Mouse (Mus musculus): ENCODE results near the gene Asb4.
"Not testable (repeated sequence)": the region's sequence is repeated elsewhere in the genome, so short reads cannot be mapped to it uniquely, and the experiment has no call there.

The Asb4 gene

DNA sequence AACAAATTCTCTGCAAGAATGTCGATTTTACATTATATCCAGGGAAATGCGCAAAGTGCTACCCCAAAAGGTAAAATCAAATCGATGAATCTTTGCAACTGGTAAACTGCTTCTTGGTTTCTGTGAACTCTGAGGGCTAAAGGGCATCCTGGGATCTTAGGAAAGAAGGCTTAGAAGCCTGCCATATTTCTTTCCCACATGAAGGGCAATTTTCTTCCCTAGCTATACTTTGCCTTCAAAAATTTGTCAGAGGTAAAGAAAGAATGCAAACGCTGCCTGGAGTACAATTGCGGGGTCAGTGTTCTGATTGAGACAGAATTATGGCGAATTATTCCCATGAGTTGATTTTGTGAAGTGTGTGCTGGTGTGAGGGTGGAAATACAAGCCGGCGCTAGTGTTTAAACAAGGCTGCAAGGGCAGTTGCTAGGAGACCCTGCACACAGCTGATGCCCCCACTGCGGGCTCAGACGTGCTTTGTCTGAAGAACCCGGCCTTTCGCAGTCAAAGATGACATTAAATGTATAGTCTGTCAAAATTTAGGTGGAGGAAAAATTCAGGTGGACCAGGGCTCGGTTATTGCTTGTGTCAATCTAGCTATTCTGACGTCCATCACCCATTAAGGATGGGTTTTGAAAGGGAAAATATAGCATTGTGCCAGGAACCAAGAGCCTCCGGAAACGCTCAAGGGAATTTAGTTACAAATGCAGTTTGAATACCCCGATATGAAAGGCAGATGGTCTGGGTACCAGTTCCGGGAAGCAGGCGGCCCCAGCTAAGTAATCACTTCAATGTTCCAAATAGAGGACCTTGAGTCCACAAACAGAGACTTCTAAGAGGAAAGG lies at the start of gene Asb4:
TSS of gene Asb4 (plus strand) at position 51 of the 842 bp plus-strand sequence.
- no peak for DNase-seq (ENCODE audit: low read depth, low spot score)

DNA sequence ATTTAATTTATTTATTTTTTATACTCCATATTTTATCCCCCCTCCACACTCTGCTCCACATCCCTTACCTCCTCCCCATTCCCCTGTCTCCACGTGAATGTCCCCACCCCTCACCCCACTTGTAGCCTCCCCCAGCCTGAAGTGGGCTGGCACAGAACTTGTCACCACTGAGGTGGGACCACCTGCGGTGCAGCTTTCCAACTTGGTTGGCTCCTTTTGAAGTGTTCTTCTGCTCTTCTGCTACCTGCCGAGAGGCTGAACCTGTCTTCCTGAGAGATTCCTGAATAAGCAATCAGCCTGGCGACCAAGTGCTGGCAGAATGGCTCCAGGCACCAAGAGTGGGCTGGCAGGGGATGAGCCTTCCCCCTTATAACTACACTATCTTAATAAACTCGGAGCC lies 49.2 kb upstream of the Asb4 start:
- no peak for DNase-seq (ENCODE audit: low read depth, low spot score)

- DNase-seq (ENCODE audit: low read depth, low spot score) = not testable (repeated sequence)
Observed at GRCm38 (mm10) chr6:5336016-5336415, 47.2 kb upstream of the Asb4 start.

GRCm38 (mm10) chr6:5338781-5339180 lies 44.4 kb upstream of the Asb4 start:
- not testable (repeated sequence) for DNase-seq (ENCODE audit: low read depth, low spot score)

DNA sequence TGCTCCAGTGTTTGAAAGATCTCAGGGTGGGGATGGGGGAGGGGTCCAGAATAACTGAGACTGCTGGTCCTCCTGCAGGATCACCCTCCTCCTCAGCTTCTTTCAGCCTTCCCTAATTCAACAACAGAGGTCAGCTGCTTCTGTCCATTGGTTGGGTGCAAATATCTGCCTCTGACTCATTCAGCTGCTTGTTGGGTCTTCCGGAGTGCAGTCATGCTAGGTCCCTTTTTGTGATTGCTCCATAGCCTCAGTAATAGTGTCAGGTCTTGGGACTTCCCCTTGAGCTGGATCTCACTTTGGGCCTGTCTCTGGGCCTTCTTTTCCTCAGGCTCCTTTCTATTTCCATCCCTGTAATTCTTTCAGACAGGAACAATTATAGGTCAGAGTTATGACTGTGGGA lies 43.9 kb upstream of the Asb4 start:
- DNase-seq (ENCODE audit: low read depth, low spot score) = not testable (repeated sequence)

GRCm38 (mm10) chr6:5344255-5344654 lies 38.9 kb upstream of the Asb4 start:
- DNase-seq (ENCODE audit: low read depth, low spot score) = no peak

DNA sequence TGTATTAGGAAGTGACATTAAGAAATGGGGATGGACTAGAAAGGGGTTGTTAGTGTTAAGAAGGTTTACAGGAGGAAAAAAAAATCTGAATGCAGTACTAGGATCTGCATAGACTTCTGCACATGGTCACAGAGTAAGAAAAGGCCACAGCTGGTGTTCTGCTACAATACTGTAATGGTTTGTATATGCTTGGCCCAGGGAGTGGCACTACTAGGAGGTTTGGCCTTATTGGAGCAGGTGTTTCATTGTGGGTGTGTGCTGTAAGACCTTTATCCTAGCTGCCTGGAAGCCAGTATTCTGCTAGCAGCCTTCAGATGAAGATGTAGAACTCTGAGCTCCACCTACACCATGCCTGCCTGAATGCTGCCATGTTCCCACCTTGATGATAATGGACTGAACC lies 25.3 kb upstream of the Asb4 start:
- no peak for DNase-seq (ENCODE audit: low read depth, low spot score)

DNA sequence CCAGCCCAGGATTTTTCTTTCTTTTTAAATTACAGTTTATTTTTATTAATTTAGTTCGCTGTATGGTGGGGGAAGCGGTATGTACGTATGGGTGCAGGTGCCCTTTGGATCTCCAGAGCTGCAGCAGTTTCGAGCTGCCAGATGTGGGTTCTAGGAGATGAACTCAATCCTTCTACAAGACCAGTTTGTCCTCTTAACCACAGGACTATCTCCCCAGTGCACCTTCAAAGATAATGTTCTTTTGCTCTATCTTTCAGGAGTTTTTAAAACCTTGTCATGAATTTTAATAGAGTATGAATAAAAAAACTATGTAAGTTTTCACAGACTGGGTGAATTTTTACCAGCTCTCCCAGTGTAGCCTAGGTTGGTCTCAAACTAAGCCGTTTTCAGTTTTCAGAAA lies 22.8 kb upstream of the Asb4 start:
- DNase-seq (ENCODE audit: low read depth, low spot score) = no peak

GRCm38 (mm10) chr6:5361987-5362386 lies 21.2 kb upstream of the Asb4 start:
- no peak for DNase-seq (ENCODE audit: low read depth, low spot score)

DNA sequence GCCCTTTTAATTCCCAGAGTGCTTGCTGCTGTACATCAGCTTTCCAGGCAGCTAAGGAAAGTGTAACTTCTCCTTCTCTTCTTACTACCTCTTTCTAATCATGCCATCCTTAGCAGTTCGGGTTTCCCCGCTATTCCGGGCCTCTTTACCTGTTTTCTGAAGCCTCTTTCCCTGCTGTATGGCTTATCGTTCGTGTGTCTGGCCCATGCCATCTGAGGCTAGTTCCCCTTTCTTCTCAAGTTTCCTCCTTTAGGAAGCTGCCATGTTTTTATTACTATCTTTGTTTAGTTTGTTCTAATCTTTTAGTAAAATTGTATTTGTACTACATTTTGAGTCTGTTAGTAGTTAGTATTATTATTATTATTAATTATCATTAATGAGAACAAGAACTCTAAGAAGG lies 17.3 kb upstream of the Asb4 start:
- DNase-seq (ENCODE audit: low read depth, low spot score) = no peak

DNA sequence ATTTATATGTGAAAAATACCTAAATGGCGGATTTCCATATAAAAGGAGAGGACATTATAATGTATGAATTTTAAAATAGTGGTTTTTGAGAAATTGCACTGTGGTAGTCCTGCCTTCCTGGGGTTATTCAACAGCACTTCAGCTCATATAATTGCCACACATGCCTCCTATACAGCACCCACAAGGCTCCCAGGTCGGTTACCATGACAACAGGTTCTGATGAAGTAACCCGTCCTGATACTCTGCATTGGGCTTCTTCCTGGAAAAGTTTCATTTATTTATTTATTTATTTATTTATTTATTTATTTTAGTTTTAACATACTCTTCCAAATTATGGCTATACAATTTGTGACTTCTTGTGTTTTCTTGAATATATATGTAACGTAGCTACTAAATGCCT lies 6.3 kb upstream of the Asb4 start:
- DNase-seq (ENCODE audit: low read depth, low spot score) = no peak

DNA sequence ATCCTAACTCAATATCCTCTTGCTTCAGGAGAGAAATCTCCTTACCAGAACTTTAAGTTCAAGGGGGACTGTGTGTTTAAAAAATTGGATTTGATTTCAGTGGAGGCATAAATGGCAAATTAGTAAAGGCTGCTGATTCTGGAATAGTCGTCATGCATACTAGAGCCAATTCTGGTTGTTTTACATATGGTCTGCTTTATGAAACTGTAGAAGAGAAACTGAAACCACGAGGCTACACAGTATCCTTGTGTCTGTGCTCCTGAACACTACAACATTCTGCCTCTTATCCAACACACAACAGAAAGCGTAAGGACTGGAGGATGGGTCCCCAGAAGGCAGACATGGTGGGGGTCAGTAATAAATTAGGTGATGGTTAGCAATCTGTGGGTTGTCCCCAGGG lies 4.1 kb upstream of the Asb4 start:
- DNase-seq (ENCODE audit: low read depth, low spot score) = no peak

DNA sequence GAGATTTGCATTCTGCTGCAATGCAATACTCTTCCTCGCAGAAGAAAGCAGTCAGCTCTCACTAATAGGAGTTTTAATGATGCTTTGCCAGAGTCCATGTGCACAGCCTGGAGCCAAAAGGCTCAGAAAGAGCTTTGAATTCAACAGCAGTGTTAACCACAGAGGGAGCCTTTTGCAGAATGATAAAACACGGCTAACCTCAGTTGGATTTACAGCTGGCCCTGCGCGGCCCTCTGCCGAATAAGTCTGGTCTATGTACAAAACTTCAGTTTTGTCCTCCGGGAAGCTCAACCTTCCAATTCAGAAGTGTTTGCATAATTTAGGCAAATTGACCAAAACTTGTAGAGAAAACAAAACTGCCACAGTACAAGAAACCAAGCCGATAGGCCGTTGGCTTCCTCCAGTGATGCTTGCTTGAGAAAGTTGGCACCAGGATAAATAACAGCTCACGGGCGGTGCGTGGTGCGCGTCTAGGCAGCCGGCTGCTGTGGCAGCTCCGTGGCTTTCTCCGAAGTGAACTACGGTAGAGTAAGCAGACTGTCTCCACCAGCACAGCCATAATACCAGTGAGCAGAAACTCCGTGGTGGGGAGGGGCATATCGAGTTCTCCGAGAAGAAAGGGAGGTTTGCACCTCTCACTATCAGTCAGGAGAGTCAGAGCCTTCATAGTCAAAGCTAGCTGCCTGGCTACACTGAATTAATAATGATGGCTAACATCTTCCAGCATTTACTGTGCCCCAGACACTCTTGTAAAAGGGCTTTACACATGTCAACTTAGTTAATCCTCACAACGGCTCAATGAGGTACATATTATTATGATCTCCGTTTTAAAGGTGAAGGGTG lies 3.2 kb upstream of the Asb4 start:
- no peak for DNase-seq (ENCODE audit: low read depth, low spot score)

DNA sequence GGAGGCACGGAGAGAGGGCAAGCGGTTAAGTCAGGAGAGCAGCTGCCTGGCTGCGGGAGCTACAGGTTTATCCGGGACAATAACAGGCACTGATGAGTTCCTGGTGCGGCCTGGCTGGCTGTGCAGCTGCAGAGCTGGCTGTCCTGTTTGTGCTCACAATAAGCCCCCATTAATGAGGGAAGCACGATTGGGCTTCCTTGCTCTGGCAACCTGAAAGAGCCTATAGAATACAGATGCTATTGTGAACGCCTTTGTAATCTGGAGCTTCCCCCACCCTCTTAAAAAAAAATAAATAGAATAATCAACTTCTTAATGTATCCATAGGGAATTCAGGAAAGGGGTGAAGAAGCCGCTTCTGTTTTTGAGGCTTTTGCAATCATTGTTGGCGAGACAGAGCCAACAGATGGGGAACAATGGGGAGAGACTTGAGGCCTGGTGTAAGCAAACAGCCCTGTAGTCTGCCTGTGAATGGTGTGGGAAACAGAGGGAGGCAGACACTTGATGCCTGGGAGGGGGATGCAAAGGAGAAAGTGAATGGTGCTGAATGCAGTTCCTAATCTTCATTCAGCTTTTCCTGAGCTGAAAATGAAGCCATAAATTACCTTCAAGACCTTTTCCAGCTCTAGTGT lies 2.4 kb upstream of the Asb4 start:
- no peak for DNase-seq (ENCODE audit: low read depth, low spot score)

DNA sequence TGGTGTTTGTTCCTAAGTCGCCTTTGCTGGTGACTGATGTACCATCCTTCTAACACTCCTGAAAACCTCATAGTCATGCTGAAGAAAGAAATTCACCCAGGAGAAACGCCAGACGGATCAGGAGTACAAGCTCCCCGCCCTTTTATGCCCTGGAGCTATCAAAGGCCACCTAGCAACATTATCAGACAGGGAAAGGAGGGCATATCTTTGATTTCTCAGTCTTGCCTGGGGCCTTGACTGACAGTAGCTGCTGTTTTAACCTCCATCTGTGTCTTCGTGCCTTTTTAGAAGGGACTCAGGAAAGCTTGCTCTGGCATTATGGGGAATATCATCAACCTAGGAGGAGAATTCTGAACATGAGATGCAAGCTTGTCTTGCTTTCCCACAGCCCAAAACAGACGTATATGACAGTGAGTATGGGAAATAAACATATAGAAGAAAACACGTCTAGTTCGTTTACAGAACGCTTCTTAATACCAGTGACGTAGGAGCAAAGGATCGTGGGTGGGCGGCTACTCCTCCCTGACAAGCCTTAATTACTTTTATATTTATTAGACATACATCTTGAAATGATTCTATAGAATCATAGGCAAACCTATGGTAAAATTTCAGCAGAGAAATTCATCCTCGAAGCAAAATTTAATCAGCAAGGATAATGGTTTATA lies 1.1 kb upstream of the Asb4 start:
- no peak for DNase-seq (ENCODE audit: low read depth, low spot score)

DNA sequence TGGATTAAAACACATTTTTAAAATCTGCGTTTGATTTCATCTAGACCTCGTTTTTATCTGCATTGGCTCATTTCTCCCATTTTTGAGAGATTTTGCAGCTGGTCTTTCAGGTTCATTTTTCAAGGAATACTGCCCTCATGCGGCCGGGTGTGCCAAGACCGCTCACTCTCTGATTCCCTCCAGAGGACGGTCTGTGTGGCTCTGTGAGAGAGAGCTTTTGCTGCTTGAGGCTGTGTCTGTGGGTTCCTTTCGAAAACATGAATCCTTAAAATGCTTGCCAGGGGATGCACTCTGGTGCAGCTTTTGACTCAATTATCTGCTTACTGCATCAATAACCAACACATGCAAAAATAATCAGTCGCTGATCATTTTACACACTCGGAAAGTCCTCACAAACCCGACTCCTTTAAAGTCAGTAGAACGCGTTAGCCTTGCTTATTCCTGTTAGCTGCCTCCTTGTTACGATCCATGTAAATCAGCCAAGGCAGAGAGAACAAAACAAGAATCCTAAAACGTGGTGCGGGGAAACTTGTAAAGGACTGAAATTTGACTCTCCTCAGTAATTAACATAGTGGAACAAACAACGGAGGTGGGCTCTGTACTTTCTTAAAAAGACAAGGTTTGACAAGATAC lies 487 bp upstream of the Asb4 start:
- DNase-seq (ENCODE audit: low read depth, low spot score) = peak; percentile 49

DNA sequence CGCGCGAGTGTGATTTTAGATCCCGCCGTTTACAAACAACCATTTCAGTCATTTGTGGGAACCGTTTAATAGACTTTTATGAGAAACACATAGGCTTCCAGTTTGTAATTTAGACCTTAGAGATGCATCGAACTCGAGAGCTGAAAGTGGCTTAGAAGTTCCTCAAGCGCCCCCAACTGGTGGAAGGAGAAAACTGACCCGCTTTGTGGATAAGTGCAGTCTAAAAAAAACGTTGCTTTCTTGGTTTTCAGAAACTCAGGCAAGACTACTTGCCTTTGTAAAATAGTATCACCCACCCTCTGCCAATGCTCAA lies 948 bp downstream of the Asb4 start:
- DNase-seq (ENCODE audit: low read depth, low spot score) = peak; percentile 40

GRCm38 (mm10) chr6:5385161-5385640 lies 2.0 kb downstream of the Asb4 start:
- DNase-seq (ENCODE audit: low read depth, low spot score) = no peak

DNA sequence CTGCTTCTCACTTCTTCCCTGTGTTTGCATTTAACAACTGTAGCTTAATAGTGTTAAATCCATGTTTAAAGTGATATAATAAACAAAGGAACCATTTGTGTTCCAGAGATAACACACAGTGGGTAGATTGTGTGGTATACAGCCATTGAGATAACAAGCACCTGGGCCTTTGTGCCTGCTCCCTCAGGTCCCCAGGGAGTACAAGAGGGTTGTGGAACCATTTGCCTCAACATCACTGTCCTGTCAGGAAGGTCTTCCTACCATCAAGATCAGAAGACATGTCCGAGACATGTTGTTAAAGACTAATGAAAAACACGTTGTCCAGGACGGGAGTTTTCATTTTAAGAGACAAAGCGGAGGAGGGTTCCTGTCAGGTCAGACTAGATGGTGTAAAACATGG lies 3.3 kb downstream of the Asb4 start:
- DNase-seq (ENCODE audit: low read depth, low spot score) = no peak

DNA sequence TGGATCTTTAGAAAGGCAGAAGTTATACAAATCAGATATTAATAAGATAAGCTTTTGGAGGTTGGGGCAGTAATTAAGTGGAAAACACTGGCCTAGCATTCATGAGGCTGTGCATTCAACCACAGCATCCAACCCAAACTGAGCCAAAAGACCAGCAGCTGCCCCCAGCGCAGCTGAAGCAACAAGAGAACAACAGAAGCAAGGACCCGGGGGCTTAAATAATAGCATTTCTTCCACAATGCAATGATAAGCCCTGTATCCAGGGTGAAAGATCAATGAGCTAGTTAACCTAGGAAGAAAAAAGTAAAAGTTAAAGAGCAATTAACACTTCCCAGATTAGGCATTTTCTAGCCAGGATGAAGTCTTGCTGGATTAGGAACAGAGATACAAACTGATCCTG lies 4.2 kb downstream of the Asb4 start:
- DNase-seq (ENCODE audit: low read depth, low spot score) = no peak

GRCm38 (mm10) chr6:5390298-5390697 lies 7.1 kb downstream of the Asb4 start:
- no peak for DNase-seq (ENCODE audit: low read depth, low spot score)

All from retina, postnatal 7 days (tissue).